Mouse (Mus musculus): ENCODE measurements around the gene Wbp2nl.

DNA sequence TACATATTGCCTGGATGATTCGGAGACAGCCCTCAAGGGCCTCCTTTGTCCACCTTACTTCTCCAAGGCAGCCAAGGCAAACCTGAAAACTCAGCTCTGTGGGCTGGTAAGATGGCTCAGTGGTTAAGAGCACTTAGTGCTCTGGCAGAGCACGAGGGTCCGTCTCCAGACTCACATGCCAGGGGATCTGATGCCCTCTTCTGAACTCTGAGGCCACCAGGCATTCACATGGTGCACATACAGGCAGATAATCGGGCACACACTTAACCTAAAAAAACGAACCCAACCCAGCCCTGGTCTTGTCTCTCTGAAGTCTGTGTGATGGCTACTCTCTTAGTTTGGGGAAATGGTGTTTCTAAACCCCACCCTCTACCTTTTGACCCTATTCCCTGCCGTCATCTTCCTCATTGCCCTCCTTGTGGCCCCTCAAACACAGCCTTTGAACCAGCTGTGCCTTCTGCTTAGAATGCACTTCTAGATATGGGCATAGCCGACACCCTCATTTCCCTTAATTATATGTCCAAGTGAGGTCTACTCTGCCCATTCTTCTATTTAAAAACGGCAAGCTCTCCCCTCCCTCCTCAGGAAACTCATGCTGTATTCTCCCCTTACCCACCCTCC is 41.0 kb downstream of the Wbp2nl start:
- TF ChIP-seq CTCF (conservative IDR thresholded peaks at IDR 0.05; ENCODE audit: low read length) (no peak), NANOG (IDR thresholded peaks at IDR 0.05; ENCODE audit: borderline replicate concordance, low read length) (no peak), POU5F1 (IDR thresholded peaks at IDR 0.05; ENCODE audit: borderline replicate concordance, low read length) (no peak)

Measured in E14TG2a.4 (cell line).